Mouse (Mus musculus) midbrain, embryonic 16.5 days (tissue): Measurements from ENCODE around the gene Snn. TPM values are rescaled to one million over a fixed set of nuclear protein-coding genes. Genes with fewer than 3 reads are reported as not detected.

Experiments
- ATAC-seq: fragments of 200-750 bp; cut with Nextera tagmentation; 2 replicates; pipeline ENCODE4 v1.8.0; 2017; ENCODE audit warnings: moderate TSS enrichment
- H3K27ac ChIP-seq: fragments of 300-500 bp; sonication (generic); 2 replicates; pipeline ENCODE4 v1.5.1; 2014; ENCODE audit warnings: mild to moderate bottlenecking, low read length, mixed read lengths
- H3K27me3 ChIP-seq: fragments of 300-500 bp; sonication (generic); 2 replicates; pipeline ENCODE4 v1.6.1; 2014; ENCODE audit warnings: low read depth, low read length, mixed read lengths; ENCODE audit not compliant: control insufficient read depth, insufficient read depth
- H3K36me3 ChIP-seq: fragments of 300-500 bp; sonication (generic); 2 replicates; pipeline ENCODE4 v1.6.1; 2014; ENCODE audit warnings: mild to moderate bottlenecking, low read length, moderate library complexity, mixed read lengths; ENCODE audit not compliant: control insufficient read depth, insufficient read depth
- H3K4me1 ChIP-seq: fragments of 300-500 bp; sonication (generic); 2 replicates; pipeline ENCODE4 v1.6.1; 2014; ENCODE audit warnings: mild to moderate bottlenecking, low read length, mixed read lengths; ENCODE audit not compliant: control insufficient read depth, insufficient read depth
- H3K4me2 ChIP-seq: fragments of 300-500 bp; sonication (generic); 2 replicates; pipeline ENCODE4 v1.6.1; 2014; ENCODE audit warnings: mild to moderate bottlenecking, low read length, mixed read lengths
- H3K4me3 ChIP-seq: fragments of 300-500 bp; sonication (generic); 2 replicates; pipeline ENCODE4 v1.5.1; 2014; ENCODE audit warnings: low read depth, mild to moderate bottlenecking, low read length, moderate library complexity, mixed read lengths
- H3K9ac ChIP-seq: fragments of 300-500 bp; sonication (generic); 2 replicates; pipeline ENCODE4 v1.6.1; 2014; ENCODE audit warnings: low read depth, low read length, mixed read lengths
- H3K9me3 ChIP-seq: fragments of 300-500 bp; sonication (generic); replicated peaks from 2 replicates; pipeline ENCODE4 v1.6.1; 2014; ENCODE audit warnings: mild to moderate bottlenecking, low read length, mixed read lengths; ENCODE audit not compliant: control insufficient read depth, poor library complexity, severe bottlenecking
- WGBS: fragments of 180-500 bp; shearing (Covaris S2); extraction: QIAGEN DNeasy Blood & Tissue Kit; methylation state at CpG from one replicate; pipeline ENCODE4 v1.1.7; 2014; 5-methylcytosine and 5-hydroxymethylcytosine counted together
- polyA plus RNA-seq: library from polyadenylated mRNA; unstranded; fragments of >200 nt; fragmentation: Nextera tagmentation; extraction: Ambion mirVana; gene quantifications from 2 replicates; pipeline ENCODE4 v1.2.1, GENCODE M21; 2015

The Snn gene
- polyA plus RNA-seq, 1 experiment from 2014 or later, result 134 TPM

DNA sequence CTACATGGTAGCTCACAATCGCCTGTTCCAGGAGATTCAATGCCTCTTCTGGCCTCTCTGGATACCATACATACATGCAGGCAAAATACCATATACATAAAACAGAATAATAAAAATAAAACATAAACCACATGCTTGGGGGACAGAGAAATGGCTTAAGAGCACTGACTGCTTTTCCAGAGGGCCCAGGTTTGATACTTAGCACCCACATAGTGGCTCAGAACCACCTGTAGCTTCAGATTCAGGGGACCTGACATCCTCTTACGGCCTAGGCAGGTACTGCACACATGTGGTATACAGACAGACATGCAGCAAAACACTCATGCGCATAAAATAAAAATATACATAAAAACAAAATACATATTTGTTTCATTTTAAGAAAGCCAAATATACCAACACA lies 25.6 kb downstream of the Snn start:
- no peaks in the 10 kb centered on the region for H3K27me3 ChIP-seq
- H3K4me3 ChIP-seq, result no peak overlapping the region
- H3K9me3 ChIP-seq, result no peaks in the 10 kb centered on the region
- H3K9ac ChIP-seq, result no peak overlapping the region
- WGBS, result 96% methylated on average over 3 of the region's 3 CpGs
- H3K27ac ChIP-seq, result no peak overlapping the region
- H3K4me1 ChIP-seq, result no peaks in the 10 kb centered on the region
- peaks cover 28% of the 10 kb centered on the region for H3K36me3 ChIP-seq
- ATAC-seq, result no peak
- H3K4me2 ChIP-seq, result no peak overlapping the region

DNA sequence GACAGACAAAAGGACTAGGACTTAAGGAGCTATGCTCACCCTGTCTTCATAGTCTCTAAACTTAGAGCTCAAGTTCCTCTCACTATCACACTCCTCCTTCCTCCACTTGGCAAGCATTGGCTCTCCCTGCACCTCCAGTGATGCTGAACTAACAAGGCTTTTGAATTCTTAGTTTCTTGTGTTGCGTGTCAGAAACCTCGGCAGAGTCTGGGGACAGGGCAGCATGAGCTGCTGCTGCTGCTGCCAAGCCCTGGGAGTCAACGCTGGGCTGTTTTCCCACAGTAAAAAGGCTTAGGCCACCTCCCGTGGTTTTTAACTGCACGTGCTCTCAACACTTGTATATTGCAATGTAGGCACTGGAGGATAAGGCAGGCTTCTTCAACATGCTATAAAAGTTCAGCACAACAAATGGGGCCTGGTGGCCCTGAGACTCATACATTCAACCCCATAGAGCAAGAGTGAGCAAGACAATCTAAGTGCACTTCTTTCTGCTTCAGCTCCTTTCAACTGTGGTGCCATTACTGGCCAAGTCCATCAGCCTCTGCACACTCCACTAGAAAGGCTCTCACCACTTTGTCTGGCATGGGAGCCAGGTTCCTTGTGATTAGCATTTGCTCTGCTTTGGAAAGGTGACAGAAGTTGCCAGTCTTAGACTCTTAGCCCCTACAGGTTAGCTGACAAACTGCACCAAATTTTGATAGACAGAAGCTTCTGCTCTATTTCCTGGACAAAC lies 26.3 kb downstream of the Snn start:
- H3K9ac ChIP-seq, result no peak overlapping the region
- peak; percentile 77 for ATAC-seq
- peaks cover 30% of the 10 kb centered on the region for H3K36me3 ChIP-seq
- H3K9me3 ChIP-seq, result no peaks in the 10 kb centered on the region
- no peaks in the 10 kb centered on the region for H3K4me1 ChIP-seq
- H3K27ac ChIP-seq, result peak overlapping the region; percentile 51; the same call in 1 of the 2 replicates
- no peak overlapping the region for H3K4me2 ChIP-seq
- no peaks in the 10 kb centered on the region for H3K27me3 ChIP-seq
- H3K4me3 ChIP-seq, result no peak overlapping the region
- 53% methylated on average over 5 of the region's 5 CpGs for WGBS

DNA sequence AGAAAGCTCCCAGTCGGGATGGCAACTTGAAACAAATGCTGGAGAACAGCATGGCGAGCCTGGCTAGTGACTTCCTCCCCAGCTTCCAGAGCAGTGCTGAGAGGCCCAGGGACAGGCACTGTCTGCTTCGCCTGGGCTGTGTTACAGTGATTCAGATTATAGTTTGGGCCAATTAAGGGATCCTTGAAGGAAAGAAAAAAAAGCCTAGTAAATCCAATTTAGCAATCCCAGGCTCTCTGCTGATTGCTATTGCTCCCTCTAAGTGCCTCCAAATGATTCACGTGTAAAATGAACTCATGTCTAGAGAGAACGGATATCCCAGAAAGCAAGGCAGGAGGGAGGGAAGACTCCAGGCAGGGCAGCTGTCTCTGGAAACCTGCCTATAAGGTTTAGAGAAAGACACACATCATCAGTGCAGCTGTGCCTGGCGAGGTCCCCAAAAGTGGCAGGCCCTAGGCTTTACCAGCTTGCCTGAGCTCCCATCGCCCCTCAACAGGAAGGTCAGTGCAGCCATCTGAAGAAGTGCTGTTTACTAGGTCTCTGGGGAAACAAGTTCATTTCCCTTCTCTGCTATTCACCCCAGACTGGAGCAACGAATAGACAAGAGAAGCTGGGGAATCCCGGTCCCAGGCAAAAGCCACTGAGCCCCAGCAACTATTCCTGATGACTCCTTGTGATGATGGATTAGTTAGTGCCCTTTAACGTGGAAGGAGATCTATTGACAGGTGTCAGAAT lies 30.3 kb downstream of the Snn start:
- Histone ChIP-seq H3K4me3 (no peak overlapping the region), H3K36me3 (peaks cover 16% of the 10 kb centered on the region), H3K4me2 (no peak overlapping the region), H3K9me3 (no peaks in the 10 kb centered on the region), H3K27ac (no peak overlapping the region), H3K27me3 (no peaks in the 10 kb centered on the region), H3K9ac (no peak overlapping the region), H3K4me1 (no peaks in the 10 kb centered on the region)
- no peak for ATAC-seq
- 81% methylated on average over 10 of the region's 10 CpGs for WGBS

- Histone ChIP-seq H3K4me1 (peaks cover 3% of the 10 kb centered on the region; the same call in 1 of the 2 replicates), H3K4me2 (no peak overlapping the region), H3K36me3 (peaks cover 16% of the 10 kb centered on the region), H3K27ac (no peak overlapping the region), H3K9ac (no peak overlapping the region), H3K4me3 (no peak overlapping the region), H3K27me3 (no peaks in the 10 kb centered on the region), H3K9me3 (no peaks in the 10 kb centered on the region)
- ATAC-seq, result no peak
- WGBS, result 73% methylated on average over 4 of the region's 4 CpGs
These were observed 31.3 kb downstream of the Snn start for GRCm38 (mm10) chr16:11092061-11092460.

- H3K9ac ChIP-seq, result no peak overlapping the region
- no peaks in the 10 kb centered on the region for H3K9me3 ChIP-seq
- 90% methylated on average over 3 of the region's 3 CpGs for WGBS
- H3K4me3 ChIP-seq, result no peak overlapping the region
- H3K36me3 ChIP-seq, result peaks cover 15% of the 10 kb centered on the region
- no peak for ATAC-seq
- H3K4me2 ChIP-seq, result no peak overlapping the region
- H3K4me1 ChIP-seq, result peaks cover 3% of the 10 kb centered on the region; the same call in 1 of the 2 replicates
- no peak overlapping the region for H3K27ac ChIP-seq
- no peaks in the 10 kb centered on the region for H3K27me3 ChIP-seq
These were observed 31.8 kb downstream of the Snn start for GRCm38 (mm10) chr16:11092523-11092922.

DNA sequence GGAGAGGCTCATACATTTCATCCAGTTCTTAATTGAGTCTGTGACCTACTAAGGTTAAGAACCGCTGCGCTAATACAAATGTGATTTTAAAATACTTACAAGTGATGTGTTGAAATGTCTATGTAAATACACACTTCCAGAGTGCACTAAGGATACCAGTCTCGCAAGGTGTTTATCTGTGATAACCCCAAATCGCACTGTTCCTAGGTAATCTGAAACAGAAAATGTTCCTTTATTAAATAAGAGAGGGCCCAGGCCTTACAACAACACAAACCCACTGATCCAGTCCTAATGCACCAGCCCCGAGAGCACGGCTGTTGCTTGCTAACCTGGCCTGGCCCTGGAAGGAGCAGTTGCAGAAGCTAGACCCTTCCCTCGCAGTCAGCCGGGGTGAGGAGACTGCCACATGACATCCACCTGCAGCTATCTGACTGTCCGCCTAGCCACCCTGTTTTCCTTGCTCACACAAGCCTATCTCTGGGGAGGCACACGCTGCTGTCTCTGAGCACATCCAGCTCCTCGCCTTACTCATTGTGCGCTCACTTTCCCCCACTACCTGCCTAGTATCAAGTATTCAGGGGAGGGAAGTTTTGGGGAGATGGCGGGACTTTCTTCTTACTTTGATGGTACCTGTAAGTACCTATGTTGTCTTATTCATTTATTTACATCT lies 33.1 kb downstream of the Snn start:
- H3K27ac ChIP-seq, result no peak overlapping the region
- H3K9me3 ChIP-seq, result no peaks in the 10 kb centered on the region
- no peak overlapping the region for H3K4me3 ChIP-seq
- no peak overlapping the region for H3K4me2 ChIP-seq
- H3K9ac ChIP-seq, result no peak overlapping the region
- H3K36me3 ChIP-seq, result peaks cover 7% of the 10 kb centered on the region
- no peak for ATAC-seq
- no peaks in the 10 kb centered on the region for H3K27me3 ChIP-seq
- peaks cover 3% of the 10 kb centered on the region; the same call in 1 of the 2 replicates for H3K4me1 ChIP-seq
- 92% methylated on average over 13 of the region's 13 CpGs for WGBS

- Histone ChIP-seq H3K27me3 (no peaks in the 10 kb centered on the region), H3K27ac (no peak overlapping the region), H3K4me3 (no peak overlapping the region), H3K9me3 (no peaks in the 10 kb centered on the region), H3K9ac (no peak overlapping the region), H3K4me1 (peaks cover 3% of the 10 kb centered on the region; the same call in 1 of the 2 replicates), H3K36me3 (no peaks in the 10 kb centered on the region), H3K4me2 (no peak overlapping the region)
- 93% methylated on average over 3 of the region's 3 CpGs for WGBS
- ATAC-seq, result no peak
These were observed 36.6 kb downstream of the Snn start for GRCm38 (mm10) chr16:11097301-11097700.

DNA sequence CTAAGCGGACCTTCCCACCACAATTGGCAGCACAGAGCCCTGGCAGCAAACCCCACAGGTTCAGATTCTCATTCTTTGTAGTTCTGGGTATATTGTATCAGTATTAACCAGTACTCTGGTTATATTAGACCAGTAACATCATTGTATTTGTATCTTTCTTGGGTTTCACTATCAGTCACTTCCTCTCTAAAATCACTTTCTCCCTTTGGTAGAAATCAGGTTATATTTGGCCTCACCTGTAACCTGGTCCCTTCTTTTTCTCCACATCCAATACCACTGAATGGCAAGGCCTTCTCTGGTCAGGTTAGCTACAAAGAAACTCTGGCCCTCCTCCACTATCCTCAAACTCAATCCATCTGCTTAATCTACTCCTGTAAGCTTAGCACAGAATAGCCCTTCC lies 44.2 kb downstream of the Snn start:
- Histone ChIP-seq H3K27ac (no peak overlapping the region), H3K4me3 (no peak overlapping the region), H3K4me1 (no peaks in the 10 kb centered on the region), H3K36me3 (no peaks in the 10 kb centered on the region), H3K9me3 (no peaks in the 10 kb centered on the region), H3K9ac (no peak overlapping the region), H3K4me2 (no peak overlapping the region), H3K27me3 (no peaks in the 10 kb centered on the region)
- no peak for ATAC-seq
- 78% methylated on average over 1 of the region's 1 CpGs for WGBS
